Mouse (Mus musculus) bone marrow, adult 2 months (tissue): Measurements from ENCODE around the gene Dppa2. TPM values are rescaled to one million over a fixed set of nuclear protein-coding genes. Genes with fewer than 3 reads are reported as not detected.
A peak's percentile ranks its signal among the peaks of the same experiment; 100 is the strongest.

Experiments
- H3K27ac ChIP-seq: fragments of 200-500 bp; 2 replicates; pipeline ENCODE4 v1.5.1; 2012; ENCODE audit warnings: low read depth, mild to moderate bottlenecking, control low read depth, inconsistent platforms, low read length; ENCODE audit not compliant: control insufficient read depth, poor library complexity, insufficient read depth
- H3K4me1 ChIP-seq: fragments of 200-500 bp; 2 replicates; pipeline ENCODE4 v1.6.1; 2011; ENCODE audit warnings: low read length; ENCODE audit not compliant: control insufficient read depth, insufficient read depth
- H3K4me3 ChIP-seq: fragments of 200-500 bp; replicated peaks from 2 replicates; pipeline ENCODE3; 2011; ENCODE audit warnings: mild to moderate bottlenecking, low read depth, low read length, control low read depth; ENCODE audit not compliant: control insufficient read depth
- CTCF ChIP-seq: fragments of 200-500 bp; IDR thresholded peaks from 2 replicates; pipeline ENCODE4 v1.5.1; 2011; ENCODE audit warnings: low read length, control low read depth; ENCODE audit not compliant: control insufficient read depth, insufficient read depth
- POLR2A ChIP-seq: fragments of 200-500 bp; IDR thresholded peaks from 2 replicates; pipeline ENCODE4 v1.6.1; 2011; ENCODE audit warnings: low read depth, mild to moderate bottlenecking, control low read depth, low read length, borderline replicate concordance; ENCODE audit not compliant: control insufficient read depth
- WGBS: fragments of 180-500 bp; shearing (Covaris S2); methylation state at CpG from one replicate; pipeline ENCODE4 v1.1.7; 2018; 5-methylcytosine and 5-hydroxymethylcytosine counted together
- polyA plus RNA-seq: library from polyadenylated mRNA; stranded (reverse); fragments of >200 nt; gene quantifications from 2 replicates; pipeline ENCODE4 v1.2.4, GENCODE M21; 2011; ENCODE audit warnings: low replicate concordance; ENCODE audit not compliant: missing spikeins, insufficient read depth, insufficient read length

Dppa2 gene
- polyA plus RNA-seq, 1 experiment, result 4.8 TPM

- Histone ChIP-seq H3K4me3 (no peak overlapping the region), H3K27ac (no peak overlapping the region), H3K4me1 (no peaks in the 10 kb centered on the region)
- no peak for TF ChIP-seq POLR2A
- no peak for TF ChIP-seq CTCF
- WGBS, result 85% methylated on average over 12 of the region's 12 CpGs
Observed at GRCm38 (mm10) chr16:48360887-48361286, 57.2 kb downstream of the Dppa2 start.

- H3K4me3 ChIP-seq, result no peak overlapping the region
Observed at GRCm38 (mm10) chr16:48366801-48367200, 63.1 kb downstream of the Dppa2 start.

DNA sequence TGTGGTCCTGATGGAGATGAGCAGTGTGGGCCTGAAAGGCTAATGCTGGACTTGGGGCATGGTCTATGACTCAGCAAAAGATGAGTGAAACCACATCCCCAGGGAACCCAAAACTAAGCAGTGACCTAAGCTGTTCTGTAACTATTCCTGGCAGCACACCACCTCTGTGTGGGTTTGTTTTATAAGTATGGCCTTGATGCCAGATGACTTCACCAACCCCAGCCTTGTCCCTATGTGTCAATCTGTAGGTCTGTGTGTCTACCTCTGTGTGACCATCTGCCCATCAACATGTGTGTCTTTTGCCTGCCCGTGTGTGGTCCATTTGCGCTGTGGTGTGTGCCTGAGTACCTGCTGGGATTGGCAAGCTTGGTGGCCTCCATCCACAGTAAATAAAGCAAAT, 64.4 kb downstream of the Dppa2 start:
- WGBS, result 89% methylated on average over 2 of the region's 2 CpGs
- Histone ChIP-seq H3K4me3 (no peak overlapping the region), H3K4me1 (no peaks in the 10 kb centered on the region), H3K27ac (no peak overlapping the region)
- TF ChIP-seq CTCF (no peak), POLR2A (no peak)

More at GRCm38 (mm10) chr16:48366801-48367200, 63.1 kb downstream of the Dppa2 start:
- TF ChIP-seq POLR2A, result no peak
- TF ChIP-seq CTCF, result peak; percentile 27; the same call in 1 of the 2 replicates
- no peak overlapping the region for H3K27ac ChIP-seq
- H3K4me1 ChIP-seq, result no peaks in the 10 kb centered on the region
- 85% methylated on average over 5 of the region's 5 CpGs for WGBS

Other genes starting within 250 kb of the Dppa2 start
- gene Dppa4, start 20.2 kb upstream of the Dppa2 start, polyA plus RNA-seq, result 17.2 TPM in 1 of 2 replicates, not detected in the other
- gene Gm5485, start 108.5 kb downstream of the Dppa2 start, polyA plus RNA-seq, result not detected in 2 replicates
- 0.32 and 4.4 TPM in 2 replicates for gene Morc1, start 127.3 kb downstream of the Dppa2 start, polyA plus RNA-seq